Mouse (Mus musculus) ovary, postnatal 14 days (tissue): ENCODE results near the gene Pik3cd.
"Not testable (repeated sequence)": the region's sequence is repeated elsewhere in the genome, so short reads cannot be mapped to it uniquely, and the experiment has no call there.

ENCODE experiments used
- DNase-seq: peaks from one replicate; pipeline ENCODE4 v3.0.0; 2022; ENCODE audit warnings: low spot score

The Pik3cd gene

DNA sequence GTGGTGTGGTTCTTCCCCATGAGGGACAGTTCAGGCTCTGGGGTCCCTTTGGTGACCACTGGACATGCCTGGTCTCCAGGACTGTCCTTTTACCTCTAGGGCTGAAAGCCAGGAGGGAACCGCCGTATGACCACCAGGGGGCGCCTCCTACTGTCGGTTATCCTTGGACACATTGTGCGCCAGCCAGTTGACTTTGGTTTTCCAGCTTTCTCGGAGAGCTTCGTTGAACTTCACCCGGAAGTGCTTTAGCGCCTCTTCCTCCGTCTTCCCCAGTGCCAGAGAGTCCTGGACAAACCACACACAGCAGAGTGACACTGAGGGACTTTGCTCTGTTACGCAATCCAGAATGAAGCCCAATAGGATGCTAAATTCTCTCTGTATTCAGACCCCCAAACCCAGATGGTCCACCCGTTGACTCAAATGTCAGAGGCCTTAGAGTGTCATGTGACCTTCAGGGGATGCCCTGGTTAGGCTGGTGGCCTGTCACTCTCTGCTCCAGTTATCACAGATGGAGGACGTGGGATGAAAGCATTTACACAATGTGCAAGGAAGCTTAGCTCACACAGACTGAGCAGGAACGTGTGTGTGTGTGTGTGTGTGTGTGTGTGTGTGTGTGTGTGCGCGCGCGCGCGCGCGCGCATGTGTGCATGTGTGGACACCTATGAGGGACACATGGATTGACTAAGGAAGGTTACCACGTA is 51.7 kb downstream of the Pik3cd start:
- peak; percentile 71 for DNase-seq

DNA sequence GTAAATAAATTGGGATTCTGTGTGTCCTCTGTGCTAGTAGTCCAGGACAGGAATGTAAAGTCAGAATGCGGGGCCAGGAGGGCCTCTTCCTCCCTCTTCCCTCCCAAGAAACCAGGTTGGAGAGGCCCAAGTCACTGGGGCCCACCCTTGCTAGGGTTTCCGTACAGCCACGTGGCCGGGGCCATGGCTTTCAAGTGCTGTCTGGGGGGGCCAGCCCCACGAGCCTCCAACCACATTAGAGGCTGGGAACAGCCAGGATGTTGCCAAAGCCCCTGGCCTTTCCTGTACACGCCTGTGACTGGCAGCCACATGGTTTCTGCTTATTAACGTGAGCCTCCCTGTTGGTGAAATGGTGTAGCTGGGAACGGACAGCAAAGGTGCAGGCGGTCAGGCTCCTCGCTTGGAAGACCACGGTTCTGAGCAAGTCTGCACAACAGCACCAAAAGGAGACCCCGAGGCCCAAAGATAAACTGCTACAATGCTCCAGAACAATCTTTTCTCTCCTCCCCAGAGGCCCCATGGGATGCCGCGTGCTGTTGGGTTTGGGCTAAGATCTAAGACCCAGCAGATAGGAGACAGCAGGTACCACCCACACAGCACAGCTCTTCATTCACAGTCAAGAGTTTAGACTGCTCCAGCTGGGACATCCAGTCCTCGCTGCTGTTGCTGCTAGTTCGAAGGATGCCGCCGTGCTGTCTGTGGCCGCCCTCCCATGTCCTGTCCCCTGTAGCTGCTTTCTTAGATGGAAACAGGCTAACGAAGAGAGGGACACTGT is 54.2 kb downstream of the Pik3cd start:
- DNase-seq, result no peak

DNA sequence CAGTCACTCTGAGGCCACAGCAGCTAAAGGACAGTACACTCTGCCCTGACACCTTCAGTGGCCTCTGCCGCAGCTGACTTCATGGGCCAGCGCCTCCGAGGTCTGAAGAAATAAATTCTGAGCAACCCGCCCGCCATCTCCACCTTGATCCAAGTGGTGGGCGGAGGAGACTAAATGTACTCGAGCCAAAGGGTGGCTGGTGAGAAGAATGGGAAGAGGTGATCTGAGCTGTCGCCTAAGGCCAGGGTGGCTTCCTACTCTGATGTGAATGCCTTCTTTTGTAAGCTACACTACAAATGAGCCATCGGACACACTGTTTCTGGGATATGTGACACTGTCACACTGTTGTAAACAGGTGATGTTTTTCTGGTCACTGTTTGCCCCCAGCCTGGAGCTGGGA is 56.6 kb downstream of the Pik3cd start:
- DNase-seq, result no peak

DNA sequence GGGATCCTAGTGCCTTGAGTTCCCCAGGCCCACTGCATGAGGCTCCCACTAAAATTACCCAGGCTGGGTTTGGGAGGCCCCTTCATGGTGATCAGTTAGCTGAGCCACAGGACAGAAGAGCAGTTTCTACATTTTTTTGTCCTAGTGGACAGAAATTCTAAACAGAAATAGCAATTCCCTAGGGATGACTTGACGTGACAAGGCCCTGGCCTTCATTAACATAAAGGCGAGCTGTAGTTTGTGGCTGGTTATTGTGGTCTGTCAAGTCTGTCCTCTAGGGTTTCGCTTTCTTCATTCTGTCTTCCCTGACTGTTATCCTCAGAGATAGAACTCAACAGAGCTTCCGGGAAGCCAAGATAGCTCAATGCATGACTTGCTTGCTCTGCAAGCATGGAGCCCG is 60.4 kb downstream of the Pik3cd start:
- no peak for DNase-seq

DNA sequence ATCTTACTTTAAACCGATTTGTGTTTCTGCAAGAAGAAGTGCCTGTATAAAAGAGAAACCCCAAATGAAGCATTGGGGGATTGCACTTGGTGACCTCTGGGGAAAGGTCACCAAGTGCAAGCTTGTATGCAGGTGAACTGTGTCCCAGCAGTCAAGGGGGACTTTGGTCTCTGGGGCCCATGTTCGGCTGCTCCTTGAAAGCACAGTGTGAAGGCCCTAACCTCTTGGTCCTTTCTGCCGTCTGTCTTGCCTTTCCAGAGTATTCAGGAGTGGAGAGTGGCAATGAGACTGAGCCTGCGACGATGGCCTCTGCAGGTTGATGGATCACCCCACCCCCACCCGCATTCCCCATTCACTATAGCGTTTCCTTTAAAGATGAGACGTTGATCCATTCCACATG is 61.0 kb downstream of the Pik3cd start:
- DNase-seq, result no peak

DNA sequence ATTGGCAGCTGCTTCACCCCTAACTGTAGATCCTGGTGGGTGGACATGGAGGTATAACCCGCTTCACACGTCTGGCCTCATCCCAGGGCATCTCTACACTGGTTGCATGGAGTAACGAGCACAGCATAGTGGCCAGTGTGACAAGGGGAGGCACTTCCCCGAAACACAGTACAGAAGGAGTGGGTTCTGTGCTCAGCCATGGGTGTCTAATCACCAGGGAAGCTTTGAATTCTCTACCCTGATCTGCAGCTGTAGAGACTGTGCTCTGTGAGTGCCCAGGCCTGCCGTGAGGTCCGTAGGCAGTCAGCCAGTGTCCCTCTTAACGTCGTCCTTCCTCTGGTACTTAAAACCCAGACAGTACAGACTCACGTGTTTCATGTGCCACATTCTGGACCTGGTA is 61.5 kb downstream of the Pik3cd start:
- DNase-seq, result no peak

DNA sequence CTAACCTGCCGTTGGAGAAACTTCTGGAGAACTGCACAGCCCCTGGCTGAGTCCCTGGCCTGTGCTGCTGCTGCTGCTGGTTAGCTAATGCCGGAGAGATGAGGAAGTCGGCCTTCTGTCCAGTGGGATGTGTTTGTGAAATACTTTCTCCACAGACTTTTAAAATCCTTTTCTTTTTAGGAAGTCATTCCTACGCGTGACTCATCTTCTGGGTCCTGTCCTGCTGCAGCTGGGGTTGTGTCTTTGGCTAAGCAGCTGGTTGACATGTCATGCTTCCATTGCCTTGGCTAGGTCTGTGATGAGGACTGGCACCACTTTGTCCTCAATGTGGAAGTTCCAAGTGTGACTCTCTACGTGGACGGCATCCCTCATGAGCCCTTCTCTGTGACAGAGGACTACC is 64.4 kb downstream of the Pik3cd start:
- DNase-seq, result no peak

DNA sequence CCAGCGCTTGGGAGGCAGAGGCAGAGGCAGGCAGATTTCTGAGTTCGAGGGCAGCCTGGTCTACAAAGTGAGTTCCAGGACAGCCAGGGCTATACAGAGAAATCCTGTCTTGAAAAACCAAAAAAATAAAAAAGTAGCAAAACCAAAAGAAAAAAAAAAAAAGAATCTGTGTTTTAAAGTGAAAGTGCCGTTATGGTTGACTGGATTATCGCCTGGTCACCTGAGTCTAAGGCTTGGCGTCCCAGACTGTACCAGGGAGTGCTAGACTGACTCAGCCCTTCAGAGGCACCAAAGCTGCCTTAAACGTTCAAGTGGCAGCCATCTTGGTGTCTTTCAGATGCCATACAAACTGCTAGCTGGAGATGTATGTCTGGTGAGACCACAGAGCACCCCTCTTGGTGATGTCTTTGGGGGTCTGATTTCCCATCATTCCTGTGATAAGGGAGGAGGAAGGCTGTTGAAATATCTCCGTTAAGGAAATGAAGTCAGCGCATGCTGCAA is 66.4 kb downstream of the Pik3cd start:
- no peak for DNase-seq

DNA sequence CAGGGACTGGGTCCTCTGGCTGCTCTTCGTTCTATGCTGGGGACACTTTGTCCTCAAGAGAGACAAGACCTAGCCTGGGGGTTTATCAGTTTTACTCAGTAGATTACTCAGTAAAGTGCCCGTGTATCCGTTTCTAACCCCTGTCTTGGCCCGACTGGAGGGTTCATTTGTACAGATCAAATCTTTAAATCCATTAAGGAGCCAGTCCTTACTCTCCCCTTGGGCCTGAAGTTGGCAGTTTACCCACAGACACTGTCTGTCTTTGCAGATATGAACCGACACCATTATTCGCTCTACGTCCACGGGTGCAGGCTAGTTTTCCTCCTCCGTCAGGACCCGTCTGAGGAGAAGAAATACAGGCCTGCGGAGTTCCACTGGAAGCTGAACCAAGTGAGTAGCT is 67.4 kb downstream of the Pik3cd start:
- DNase-seq, result no peak

DNA sequence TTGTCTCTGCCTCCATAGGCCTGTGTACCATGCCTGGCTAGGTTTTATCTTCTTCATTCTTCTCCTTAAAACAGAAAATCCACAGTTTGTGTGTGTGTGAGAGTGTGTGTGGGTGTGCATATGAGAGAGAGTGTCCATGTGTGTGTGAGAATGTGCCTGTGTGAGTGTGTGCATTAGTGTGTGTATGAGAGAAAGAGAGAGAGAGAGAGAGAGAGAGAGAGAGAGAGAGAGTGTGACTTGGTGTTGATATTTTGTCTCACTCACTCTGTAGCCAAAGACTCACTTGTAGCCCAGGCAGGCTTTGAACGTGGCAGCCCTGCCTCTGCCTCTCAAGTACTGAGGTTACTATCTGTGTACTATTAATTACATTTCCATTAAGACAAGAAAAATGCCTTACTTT is 68.2 kb downstream of the Pik3cd start:
- DNase-seq, result no peak

DNA sequence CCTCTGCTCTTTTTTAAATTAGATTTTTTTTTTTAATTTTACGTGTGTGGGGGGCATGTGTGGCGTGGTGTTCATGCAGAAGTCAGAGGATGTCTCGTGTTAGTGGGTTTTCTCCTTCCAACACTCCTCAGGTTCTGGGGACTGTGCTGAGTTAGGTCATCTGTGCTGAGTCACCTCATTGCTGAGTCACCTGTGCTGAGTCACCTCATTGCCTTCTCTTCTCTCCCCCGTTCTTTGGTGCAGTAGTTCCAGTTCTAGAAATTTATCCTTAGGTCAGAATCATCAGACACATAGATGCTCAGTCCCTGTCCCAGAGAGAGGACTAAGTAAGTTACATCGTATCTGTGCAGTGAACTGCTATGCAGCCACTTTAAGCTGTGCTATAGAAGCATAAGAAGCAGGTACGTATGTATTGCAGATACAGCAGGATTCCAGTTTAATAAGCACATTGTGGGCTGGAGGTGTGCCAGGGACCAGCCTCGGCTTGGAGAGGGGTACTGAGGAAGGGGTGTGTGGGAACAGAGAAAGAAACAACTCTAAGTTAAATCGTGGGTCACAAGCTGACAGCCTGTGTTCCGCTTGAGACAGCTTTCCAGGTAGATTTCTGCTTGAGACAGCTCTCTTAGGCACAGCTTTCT is 69.6 kb downstream of the Pik3cd start:
- DNase-seq, result no peak

DNA sequence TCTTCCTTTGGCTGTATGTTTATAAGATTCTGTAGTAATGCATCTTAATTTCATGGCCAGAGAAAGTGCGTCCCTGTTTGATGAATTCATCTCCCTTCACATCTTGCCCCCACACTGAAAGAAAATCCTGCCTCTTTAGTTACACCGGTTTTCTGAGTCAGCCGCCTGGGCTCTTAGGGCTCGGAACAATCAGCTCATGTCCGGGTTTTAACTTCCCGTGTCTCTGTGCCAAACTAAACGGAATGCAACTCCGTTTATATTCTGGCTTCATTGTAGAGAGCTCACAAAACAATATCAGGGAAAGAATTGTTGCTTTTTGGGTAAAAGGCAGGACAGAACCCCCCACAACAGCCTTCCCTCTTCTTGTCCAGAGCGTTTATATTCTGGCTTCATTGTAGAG is 73.6 kb downstream of the Pik3cd start:
- DNase-seq, result no peak

DNA sequence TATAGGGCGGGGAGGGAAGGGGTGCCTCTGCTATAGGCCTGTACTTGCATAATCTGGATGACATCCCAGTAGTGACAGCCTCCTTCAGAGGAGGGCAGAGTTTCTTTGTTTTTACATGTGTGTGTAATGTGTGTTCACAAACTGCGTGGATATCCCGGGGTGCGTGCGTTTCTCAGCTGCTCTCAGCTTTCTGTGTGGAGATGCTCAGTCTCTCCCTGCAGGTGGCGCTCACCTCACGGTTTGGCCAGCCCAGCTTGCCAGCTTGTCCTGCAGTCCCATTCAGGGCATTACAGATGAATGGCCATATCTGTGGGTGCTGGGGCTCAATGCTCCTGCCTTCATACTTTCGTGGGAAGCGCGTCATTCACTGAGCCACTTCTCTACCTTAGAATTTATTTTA is 74.0 kb downstream of the Pik3cd start:
- peak; percentile 24 for DNase-seq

DNA sequence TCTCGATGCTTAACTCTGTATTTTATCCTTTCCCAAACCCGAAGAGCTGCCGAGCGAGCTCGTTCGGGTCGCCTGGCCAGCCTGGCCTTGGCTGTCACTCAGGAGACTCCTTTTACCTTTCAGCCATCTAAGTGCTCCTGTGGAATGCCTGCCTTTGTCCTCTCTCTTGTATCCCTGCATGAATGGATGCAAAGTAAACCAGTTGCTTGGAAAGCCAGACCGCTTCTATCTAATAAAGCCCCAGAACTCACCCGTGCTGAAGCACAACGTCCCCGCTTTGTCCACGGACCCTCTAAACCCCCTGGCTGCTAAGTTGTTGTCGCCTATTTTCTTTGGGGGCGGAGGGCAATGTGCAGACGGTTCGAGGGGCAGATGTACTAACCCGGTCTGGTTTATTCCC is 75.6 kb downstream of the Pik3cd start:
- no peak for DNase-seq

DNA sequence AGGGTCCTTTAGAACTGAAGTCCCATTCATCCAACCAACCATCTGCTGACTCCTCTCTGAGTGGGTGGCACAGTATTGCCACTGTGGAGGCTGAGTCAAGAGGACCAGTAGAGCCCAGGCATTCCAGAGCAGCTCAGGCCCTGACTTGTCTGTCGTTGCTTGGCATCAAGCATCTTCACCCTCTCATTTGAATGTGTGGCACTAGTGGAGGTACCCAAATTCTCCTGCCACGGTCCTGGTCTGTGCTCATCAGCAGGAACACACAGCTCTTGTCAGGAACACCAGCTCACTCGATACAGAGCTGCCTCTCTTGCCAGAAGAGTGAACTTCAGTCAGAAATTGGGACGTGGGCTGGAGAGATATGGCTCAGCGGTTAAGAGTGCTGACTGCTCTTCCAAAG is 78.7 kb downstream of the Pik3cd start:
- no peak for DNase-seq

DNA sequence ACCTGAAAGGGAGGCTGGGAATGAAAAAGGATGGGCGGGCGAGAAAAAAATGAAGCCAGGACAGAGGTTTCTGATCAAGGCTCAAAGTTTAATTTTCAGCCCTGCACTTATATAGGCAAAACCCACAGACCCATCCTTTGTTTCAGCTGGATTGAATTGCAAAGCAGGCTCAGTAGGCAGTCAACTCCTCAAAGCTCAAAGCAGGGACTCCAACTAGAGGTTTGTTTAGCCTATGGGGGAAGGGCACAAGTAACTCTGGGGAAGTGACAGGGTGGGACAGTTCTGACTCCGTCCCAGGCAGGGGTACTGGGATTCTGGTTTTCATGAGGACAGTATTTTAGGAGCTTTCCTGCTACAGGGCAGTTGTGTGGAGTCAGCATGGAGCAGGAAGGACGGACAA is 81.1 kb downstream of the Pik3cd start:
- no peak for DNase-seq

DNA sequence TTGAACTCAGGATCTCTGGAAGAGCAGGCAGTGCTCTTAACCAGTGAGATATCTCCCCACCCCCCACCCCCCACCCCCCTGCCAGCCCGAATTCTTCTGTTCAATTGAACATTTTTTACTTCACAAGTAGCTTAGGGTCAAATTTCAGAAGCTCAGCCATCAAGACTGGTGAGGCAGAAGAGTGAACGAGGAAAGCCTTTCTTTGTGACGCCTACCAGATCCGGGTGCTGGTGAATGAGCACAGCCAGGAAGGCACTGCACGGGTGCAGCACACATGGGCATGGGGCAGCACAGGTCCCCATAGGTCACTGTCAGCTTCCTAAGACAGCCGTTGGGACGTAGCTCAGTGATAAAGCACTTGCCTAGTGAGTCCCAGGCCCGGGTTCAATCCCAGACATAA is 82.4 kb downstream of the Pik3cd start:
- DNase-seq, result no peak

DNA sequence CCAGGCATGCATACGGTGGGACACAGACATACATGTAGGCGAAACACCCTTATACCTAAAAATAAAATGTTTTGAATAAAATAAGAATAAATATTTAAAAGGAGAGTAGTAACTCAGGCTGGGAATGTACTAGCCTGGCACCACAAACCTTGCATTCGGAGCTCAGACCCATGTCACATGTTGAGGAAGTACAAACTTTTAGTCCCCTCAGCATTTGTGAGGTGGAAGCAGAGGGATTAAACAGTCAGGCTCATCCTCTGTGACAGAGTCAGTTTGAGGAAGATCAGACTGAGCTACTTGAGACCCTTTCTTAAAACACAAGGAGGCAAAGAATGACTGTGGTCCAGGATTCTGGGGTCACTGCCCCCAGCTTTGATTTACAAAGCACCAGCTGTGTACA is 85.4 kb downstream of the Pik3cd start:
- DNase-seq, result not testable (repeated sequence)

DNA sequence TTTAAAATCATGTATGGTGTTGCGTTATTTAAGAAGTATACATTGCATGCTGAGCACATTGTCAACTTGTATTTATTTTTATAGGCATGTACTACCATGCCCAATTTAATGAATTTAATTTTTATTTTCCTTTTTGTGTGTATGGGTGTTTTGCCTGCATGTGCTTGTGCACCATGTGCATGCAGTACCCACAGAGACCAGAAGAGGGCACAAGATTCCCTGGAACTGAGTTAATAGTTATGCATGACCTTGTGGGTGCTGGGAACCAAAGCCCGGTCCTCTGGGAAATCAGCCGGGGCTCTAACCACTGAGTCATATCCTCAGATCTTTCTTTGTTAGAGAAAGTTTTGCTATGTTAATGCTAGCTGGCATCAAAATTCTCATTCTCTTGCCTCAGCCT is 87.5 kb downstream of the Pik3cd start:
- no peak for DNase-seq

DNA sequence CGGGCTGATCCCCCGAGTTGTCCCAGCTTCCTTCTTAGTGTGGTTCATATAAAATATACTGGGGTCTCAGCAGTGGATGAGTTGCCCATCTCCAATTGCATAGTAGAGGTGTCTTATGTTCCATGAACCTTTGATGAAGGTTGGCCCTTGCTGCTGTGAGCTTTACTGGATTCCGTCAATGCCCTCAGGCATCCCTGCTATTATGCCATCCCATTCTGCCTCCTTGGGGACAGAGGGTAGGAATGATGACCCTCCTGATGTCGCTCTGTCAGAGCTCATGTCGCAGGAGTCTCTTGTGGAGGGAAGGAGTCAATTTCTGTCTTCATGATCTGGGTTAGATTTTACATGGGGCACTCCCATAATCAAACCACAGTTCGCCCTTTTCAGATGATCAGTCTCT is 88.9 kb downstream of the Pik3cd start:
- not testable (repeated sequence) for DNase-seq

DNA sequence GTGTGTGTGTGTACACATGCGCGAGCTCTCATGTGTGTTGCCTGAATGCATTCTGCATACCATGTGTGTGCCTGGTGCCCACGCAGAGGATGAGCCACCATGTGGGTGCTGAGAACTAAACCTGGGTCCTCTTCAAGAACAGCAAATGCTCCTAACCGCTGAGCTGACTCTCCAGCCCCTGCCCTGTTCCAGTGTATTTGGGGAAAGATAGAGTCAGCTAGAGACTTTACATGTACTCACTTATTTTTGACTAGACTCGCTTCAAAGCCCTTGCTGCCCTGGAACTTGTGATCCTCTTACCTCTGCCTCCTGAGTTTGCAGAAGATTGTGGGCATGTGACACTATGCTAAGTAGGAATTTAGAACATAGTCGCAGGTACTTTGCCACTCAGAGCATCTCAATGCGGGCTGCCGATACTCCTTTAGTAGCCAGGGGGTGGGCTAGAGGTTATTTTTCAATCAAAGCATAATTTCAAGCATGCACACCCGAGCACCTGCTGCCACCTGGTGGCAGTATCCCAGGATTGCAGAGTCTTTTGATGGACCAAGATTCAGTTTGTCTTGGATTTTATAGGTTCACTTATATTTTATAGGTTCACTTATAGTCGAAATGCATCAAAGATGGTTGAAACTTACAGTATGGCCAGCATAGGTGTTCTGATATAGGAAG is 90.9 kb downstream of the Pik3cd start:
- DNase-seq, result peak; percentile 34

DNA sequence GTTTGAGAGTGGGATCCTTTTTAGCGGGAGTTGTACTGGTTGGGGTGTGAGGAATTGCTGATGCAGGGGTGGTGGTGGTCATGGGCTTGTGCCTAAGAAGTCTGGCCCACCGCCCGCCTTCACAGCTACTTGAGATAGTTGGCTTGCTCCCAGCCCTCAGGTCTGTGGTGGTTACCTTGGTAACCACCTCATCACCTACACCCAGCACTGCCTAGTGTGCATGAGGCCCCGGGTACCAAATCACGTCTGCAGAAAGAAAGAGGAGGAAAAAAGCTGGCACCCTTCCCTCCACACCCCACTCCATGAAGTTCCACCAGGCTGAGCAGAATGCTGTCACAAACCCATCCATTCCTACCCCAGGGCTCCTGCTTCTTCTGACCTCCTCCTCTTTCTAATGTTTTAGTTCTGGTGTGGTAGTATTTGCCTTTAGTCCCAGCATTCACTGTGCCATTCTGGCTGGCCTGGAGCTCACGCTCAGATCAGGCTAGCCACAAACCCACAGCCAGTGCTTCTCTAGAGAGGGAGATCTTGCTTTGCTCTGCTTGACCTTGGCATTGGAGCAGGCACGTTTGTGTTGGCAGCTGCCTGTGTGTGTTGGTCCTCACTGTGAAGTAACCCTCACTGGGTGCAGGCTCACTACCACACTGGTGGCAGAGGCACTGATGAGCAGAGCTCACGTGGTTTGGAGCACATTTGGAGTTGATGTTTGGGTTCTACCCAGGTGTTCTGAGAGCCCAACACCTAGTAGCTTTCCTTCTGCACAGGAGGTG is 92.9 kb downstream of the Pik3cd start:
- DNase-seq, result no peak
